Mouse (Mus musculus): ENCODE measurements around the gene Tubb5.

Gene Tubb5

GRCm38 (mm10) chr17:35792837-35793236 lies 45.3 kb downstream of the Tubb5 start:
- DNase-seq, result no peak

- DNase-seq, result no peak
Observed at GRCm38 (mm10) chr17:35790933-35791332, 47.2 kb downstream of the Tubb5 start.

- DNase-seq, result no peak
Observed at GRCm38 (mm10) chr17:35788025-35788424, 50.1 kb downstream of the Tubb5 start.

GRCm38 (mm10) chr17:35787493-35787892 lies 50.6 kb downstream of the Tubb5 start:
- DNase-seq, result no peak

- no peak for DNase-seq
Observed at GRCm38 (mm10) chr17:35785140-35785539, 53.0 kb downstream of the Tubb5 start.

- DNase-seq, result no peak
Observed at GRCm38 (mm10) chr17:35783944-35784343, 54.2 kb downstream of the Tubb5 start.
